24 mouse cellular contexts compared by ENCODE assay signal in the genomic region with DNA sequence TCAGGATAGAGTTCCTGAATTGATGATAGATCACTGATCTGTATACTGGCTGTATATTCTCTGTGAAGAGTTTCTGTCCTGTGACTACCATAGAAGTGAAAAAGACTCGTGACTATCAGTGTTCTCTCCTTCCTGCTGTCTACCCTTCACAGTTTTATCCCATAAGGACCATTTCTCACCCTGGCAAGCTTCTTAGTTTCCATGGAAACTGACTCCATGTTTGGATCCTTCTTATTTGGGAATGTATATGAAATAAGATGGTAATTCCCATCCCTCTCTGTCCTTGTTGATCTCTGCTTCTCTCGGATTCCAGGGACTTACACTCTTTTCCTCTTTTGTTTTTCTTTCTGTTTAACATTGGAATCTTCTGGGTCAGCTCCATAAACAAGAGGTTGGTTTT. TPM values are rescaled to one million over a fixed set of nuclear protein-coding genes. Genes with fewer than 3 reads are reported as not detected.
DNase-seq lines count a peak whose midpoint lies in the region; ATAC-seq and TF ChIP-seq lines count a peak whose summit lies in the region.
"Had no signal": no experiment of that assay in that cellular context is flagged by ENCODE, and none has a peak within 500 bp of the region (broad histone marks: within the 10 kb centered on the region; RNA-seq: fewer than 3 reads in every experiment).

No protein-coding gene starts in this region.

- peak overlapping the region; percentile 62 for H3K27ac ChIP-seq in forebrain, postnatal 0 days (ENCODE audit: low read depth, low read length)
- no peak overlapping the region for H3K27ac ChIP-seq in forebrain, embryonic 16.5 days (ENCODE audit: low read length)
- peak overlapping the region; percentile 92 for H3K27ac ChIP-seq in left cerebral cortex, adult 2 months
- H3K27ac ChIP-seq: gastrocnemius, adult 2 months; hindbrain, embryonic 12.5 days; hindbrain, embryonic 15.5 days had no signal

- WGBS in forebrain, postnatal 0 days, result 62% methylated on average over 2 of the region's 2 CpGs
- 75% methylated on average over 2 of the region's 2 CpGs for WGBS in forebrain, embryonic 16.5 days

- peak; percentile 73 for DNase-seq in forebrain, postnatal 0 days
- no peak for DNase-seq in left cerebral cortex, adult 2 months (ENCODE audit: extremely low spot score in 1 of 2, low spot score in 2 of 2)
- DNase-seq in left cerebral cortex, postnatal 4 days, result no peak
- DNase-seq in brain, embryonic 14.5 days (ENCODE audit: low read depth), result peak; percentile 8
- no peak for DNase-seq in retina, postnatal 1 day
- DNase-seq: adrenal gland, postnatal 10 days; adrenal gland, postnatal 36 days; B cell, adult 2 months; cerebellum, adult 11-12 months; cerebellum, adult 8-10 months; cerebellum, postnatal 10 days; cerebellum, postnatal 36 days; gastrocnemius, adult 2 months; gastrocnemius, postnatal 14 days had no signal

- TF ChIP-seq POLR2A in brain, embryonic 14.5 days (IDR thresholded peaks at IDR 0.05; ENCODE audit: borderline replicate concordance, extremely low read depth, insufficient read depth, insufficient read length, poor library complexity, severe bottlenecking), result no peak

- H3K4me2 ChIP-seq in forebrain, postnatal 0 days (ENCODE audit: low read depth), result no peak overlapping the region
- H3K4me2 ChIP-seq in forebrain, embryonic 16.5 days (ENCODE audit: low read length), result no peak overlapping the region
- H3K4me2 ChIP-seq: heart, embryonic 11.5 days; hindbrain, embryonic 12.5 days; hindbrain, embryonic 15.5 days had no signal

- peaks cover 54% of the 10 kb centered on the region for H3K36me3 ChIP-seq in forebrain, postnatal 0 days (ENCODE audit: insufficient read depth)
- H3K36me3 ChIP-seq in forebrain, embryonic 16.5 days (ENCODE audit: control insufficient read depth, insufficient read depth), result peaks cover 37% of the 10 kb centered on the region

- H3K4me3 ChIP-seq in forebrain, postnatal 0 days (ENCODE audit: low read depth, low read length), result no peak overlapping the region
- no peak overlapping the region for H3K4me3 ChIP-seq in forebrain, embryonic 16.5 days (replicated peaks; ENCODE audit: low read length)
- H3K4me3 ChIP-seq in left cerebral cortex, adult 2 months, result no peak overlapping the region
- H3K4me3 ChIP-seq: gastrocnemius, adult 2 months; hindbrain, embryonic 12.5 days; hindbrain, embryonic 15.5 days had no signal

- H3K9ac ChIP-seq in forebrain, postnatal 0 days, result no peak overlapping the region
- H3K9ac ChIP-seq in forebrain, embryonic 16.5 days (replicated peaks; ENCODE audit: low read depth, low read length), result no peak overlapping the region
- H3K9ac ChIP-seq: hindbrain, embryonic 12.5 days; hindbrain, embryonic 15.5 days had no signal

- TF ChIP-seq CTCF in forebrain, postnatal 0 days (IDR thresholded peaks at IDR 0.05; ENCODE audit: low read depth), result no peak
- TF ChIP-seq CTCF in left cerebral cortex, adult 2 months (IDR thresholded peaks at IDR 0.05), result no peak
- no peak for TF ChIP-seq CTCF in brain, embryonic 14.5 days (IDR thresholded peaks at IDR 0.05; ENCODE audit: borderline replicate concordance, extremely low read depth, insufficient read depth, insufficient read length)

- intact Hi-C loops in left cerebral cortex, adult 2 months (cut with DNase I), result loop anchor here (10.0 kb wide), 1 partner anchor 305 kb away; the partner anchor contains the start of gene Ddx56
- intact Hi-C loops in left cerebral cortex, postnatal 4 days (cut with DNase I), result no loop called here

- ATAC-seq in forebrain, postnatal 0 days, result peak; percentile 17
- ATAC-seq in forebrain, embryonic 16.5 days, result no peak
- ATAC-seq in erythroblast, adult 5-6 weeks (replicated peaks; ENCODE audit: low FRiP score, poor library complexity, severe bottlenecking), result no peak
- ATAC-seq: Patski had no signal

- peaks cover 3% of the 10 kb centered on the region; the same call in 1 of the 2 replicates for H3K4me1 ChIP-seq in forebrain, postnatal 0 days (ENCODE audit: insufficient read depth)
- H3K4me1 ChIP-seq in forebrain, embryonic 16.5 days (replicated peaks; ENCODE audit: control insufficient read depth, insufficient read depth, low read length), result peaks cover 13% of the 10 kb centered on the region

- H3K9me3 ChIP-seq in forebrain, postnatal 0 days (ENCODE audit: low read length), result no peaks in the 10 kb centered on the region
- H3K9me3 ChIP-seq in forebrain, embryonic 16.5 days (ENCODE audit: control insufficient read depth, low read length), result no peaks in the 10 kb centered on the region
- H3K9me3 ChIP-seq: G1E; hindbrain, embryonic 12.5 days; hindbrain, embryonic 15.5 days had no signal

- no peaks in the 10 kb centered on the region for H3K27me3 ChIP-seq in forebrain, postnatal 0 days (ENCODE audit: insufficient read depth, low read length)
- H3K27me3 ChIP-seq in forebrain, embryonic 16.5 days (replicated peaks; ENCODE audit: control insufficient read depth, insufficient read depth, low read length), result no peaks in the 10 kb centered on the region
- H3K27me3 ChIP-seq: CH12.LX; hindbrain, embryonic 12.5 days; hindbrain, embryonic 15.5 days; Patski had no signal

RNA-seq across cellular contexts. Expression of gene Ykt6, which starts 4.6 kb away (rescaled TPM):
- 181 and 195 TPM in 2 replicates for total RNA-seq in forebrain, postnatal 0 days (2014; rRNA removed)
- polyA plus RNA-seq in forebrain, postnatal 0 days (2015; fragmentation: Nextera tagmentation; extraction: Ambion mirVana), result 101 and 102 TPM in 2 replicates
- polyA plus RNA-seq in forebrain, embryonic 16.5 days (2015; fragmentation: Nextera tagmentation; extraction: Ambion mirVana), result 93.4 and 111 TPM in 2 replicates
- 10 to 100 TPM; 75.8 to 79.8 TPM for total RNA-seq in left cerebral cortex, adult 2 months (2021)
- 100 to 1,000 TPM; 202 to 213 TPM for total RNA-seq in left cerebral cortex, postnatal 4 days (2021)
- polyA plus RNA-seq in brain, embryonic 14.5 days (2012; rRNA removed), result 74.7 and 106 TPM in 2 replicates
- 9.8 and 11.3 TPM in 2 replicates for total RNA-seq in erythroblast, adult 5-6 weeks (2015; ENCODE audit: low replicate concordance)
- total RNA-seq in erythroblast, adult 5-6 weeks (2017; ENCODE audit: low replicate concordance), result 6.8 and 22.3 TPM in 2 replicates

RNA-seq across cellular contexts. Expression of gene Gck, which starts 10.2 kb away (rescaled TPM):
- total RNA-seq in forebrain, postnatal 0 days (2014; rRNA removed), result 8.6 and 12.9 TPM in 2 replicates
- 7.1 and 7.2 TPM in 2 replicates for polyA plus RNA-seq in forebrain, postnatal 0 days (2015; fragmentation: Nextera tagmentation; extraction: Ambion mirVana)
- 5.5 and 8.2 TPM in 2 replicates for polyA plus RNA-seq in forebrain, embryonic 16.5 days (2015; fragmentation: Nextera tagmentation; extraction: Ambion mirVana)
- total RNA-seq in left cerebral cortex, adult 2 months (2021), result 1 to 10 TPM; 1.7 to 2.4 TPM
- total RNA-seq in left cerebral cortex, postnatal 4 days (2021), result 1 to 10 TPM; 3.9 to 4.0 TPM
- polyA plus RNA-seq in brain, embryonic 14.5 days (2012; rRNA removed), result 5.9 and 6.4 TPM in 2 replicates
- total RNA-seq in erythroblast, adult 5-6 weeks (2015; ENCODE audit: low replicate concordance), result not detected in 2 replicates
- total RNA-seq in erythroblast, adult 5-6 weeks (2017; ENCODE audit: low replicate concordance), result not detected in 2 replicates
- total RNA-seq: gastrocnemius, postnatal 4 days; hematopoietic stem cell, adult 5-6 weeks had no signal
- polyA plus RNA-seq: G1E had no signal

Comparison
In these comparisons a context has a peak if more than half of its experiments do, and no peak if none do; other contexts are left out.
1. DNase-seq: peak in forebrain, postnatal 0 days (single experiment) and brain, embryonic 14.5 days (single experiment); none in left cerebral cortex, adult 2 months (0 of 2), left cerebral cortex, postnatal 4 days (single experiment) and retina, postnatal 1 day (single experiment).